Mouse (Mus musculus): ENCODE results near the gene Srpk2. TPM values are rescaled to one million over a fixed set of nuclear protein-coding genes. Genes with fewer than 3 reads are reported as not detected.
"Not testable (repeated sequence)": the region's sequence is repeated elsewhere in the genome, so short reads cannot be mapped to it uniquely, and the experiment has no call there.

The Srpk2 gene
- total and polyA plus RNA-seq, 2 experiments = 2.9 to 14.5 TPM

- Histone ChIP-seq H3K27me3 (ENCODE audit: control insufficient read depth, insufficient read depth, low read length) (no peaks in the 10 kb centered on the region), H3K27ac (replicated peaks; ENCODE audit: insufficient read depth, low read depth, low read length) (no peak overlapping the region), H3K36me3 (ENCODE audit: control insufficient read depth, insufficient read depth, low read length) (no peaks in the 10 kb centered on the region; the same call in none of the 2 replicates), H3K4me1 (ENCODE audit: control insufficient read depth, insufficient read depth, low read length) (no peaks in the 10 kb centered on the region), H3K9ac (ENCODE audit: low read depth, low read length) (no peak overlapping the region), H3K79me2 (ENCODE audit: control insufficient read depth, insufficient read depth, low read length) (no peaks in the 10 kb centered on the region), H3K4me3 (ENCODE audit: insufficient read depth, low read depth, low read length) (no peak overlapping the region)
- WGBS = 92% methylated on average over 8 of the region's 8 CpGs
- no peak for DNase-seq (ENCODE audit: extremely low read depth, low read depth, low spot score)
- no peak for TF ChIP-seq CTCF (IDR thresholded peaks at IDR 0.05; ENCODE audit: low read depth, low read length)
- TF ChIP-seq POLR2A (IDR thresholded peaks at IDR 0.05; ENCODE audit: extremely low read depth, insufficient read depth, low read length) = no peak
These were observed 29.3 kb upstream of the Srpk2 start for GRCm38 (mm10) chr5:23713401-23714335.

GRCm38 (mm10) chr5:23712130-23713001 lies 27.9 kb upstream of the Srpk2 start:
- no peaks in the 10 kb centered on the region; the same call in none of the 2 replicates for H3K36me3 ChIP-seq (ENCODE audit: control insufficient read depth, insufficient read depth, low read length)
- H3K27me3 ChIP-seq (ENCODE audit: control insufficient read depth, insufficient read depth, low read length) = no peaks in the 10 kb centered on the region
- peak; percentile 24; the same call in 1 of the 2 replicates for TF ChIP-seq CTCF (IDR thresholded peaks at IDR 0.05; ENCODE audit: low read depth, low read length)
- TF ChIP-seq POLR2A (IDR thresholded peaks at IDR 0.05; ENCODE audit: extremely low read depth, insufficient read depth, low read length) = no peak
- WGBS = 4% methylated on average over 60 of the region's 60 CpGs
- peak; percentile 7 for DNase-seq (ENCODE audit: extremely low read depth, low read depth, low spot score)
- no peaks in the 10 kb centered on the region for H3K79me2 ChIP-seq (ENCODE audit: control insufficient read depth, insufficient read depth, low read length)
- H3K4me3 ChIP-seq (ENCODE audit: insufficient read depth, low read depth, low read length) = peak overlapping the region; percentile 87
- peak overlapping the region; percentile 52 for H3K9ac ChIP-seq (ENCODE audit: low read depth, low read length)
- H3K4me1 ChIP-seq (ENCODE audit: control insufficient read depth, insufficient read depth, low read length) = no peaks in the 10 kb centered on the region
- no peak overlapping the region for H3K27ac ChIP-seq (replicated peaks; ENCODE audit: insufficient read depth, low read depth, low read length)

DNA sequence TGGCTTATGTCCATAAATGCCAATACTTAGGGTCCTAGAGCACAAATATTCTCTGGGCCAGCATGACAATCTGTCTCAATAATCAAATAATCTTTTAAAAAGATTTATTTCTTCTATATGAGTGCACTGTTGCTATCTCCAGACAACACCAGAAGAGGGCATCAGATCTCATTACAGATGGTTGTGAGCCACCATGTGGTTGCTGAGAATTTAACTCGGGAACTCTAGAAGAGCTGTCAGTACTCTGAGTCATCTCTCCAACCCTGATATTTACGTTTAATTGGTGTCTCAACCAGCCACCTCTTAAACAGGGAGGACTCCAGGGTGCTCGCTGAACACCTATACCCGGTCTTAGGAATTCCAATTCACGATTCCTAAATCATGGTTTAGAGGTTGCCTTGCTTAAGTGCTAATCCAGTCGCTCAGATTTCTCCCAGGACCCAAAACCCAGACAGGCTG lies 27.3 kb upstream of the Srpk2 start:
- peak overlapping the region; percentile 52; the same call in 1 of the 2 replicates for H3K9ac ChIP-seq (ENCODE audit: low read depth, low read length)
- DNase-seq (ENCODE audit: extremely low read depth, low read depth, low spot score) = peak; percentile 6
- H3K79me2 ChIP-seq (ENCODE audit: control insufficient read depth, insufficient read depth, low read length); H3K27ac ChIP-seq (replicated peaks; ENCODE audit: insufficient read depth, low read depth, low read length); H3K27me3 ChIP-seq (ENCODE audit: control insufficient read depth, insufficient read depth, low read length); H3K36me3 ChIP-seq (ENCODE audit: control insufficient read depth, insufficient read depth, low read length); H3K4me1 ChIP-seq (ENCODE audit: control insufficient read depth, insufficient read depth, low read length): not testable (repeated sequence)
- WGBS = 26% methylated on average over 6 of the region's 6 CpGs
- peak overlapping the region; percentile 87; the same call in 1 of the 2 replicates for H3K4me3 ChIP-seq (ENCODE audit: insufficient read depth, low read depth, low read length)

GRCm38 (mm10) chr5:23711244-23711643 lies 26.8 kb upstream of the Srpk2 start:
- no peak for DNase-seq (ENCODE audit: extremely low read depth, low read depth, low spot score)

DNA sequence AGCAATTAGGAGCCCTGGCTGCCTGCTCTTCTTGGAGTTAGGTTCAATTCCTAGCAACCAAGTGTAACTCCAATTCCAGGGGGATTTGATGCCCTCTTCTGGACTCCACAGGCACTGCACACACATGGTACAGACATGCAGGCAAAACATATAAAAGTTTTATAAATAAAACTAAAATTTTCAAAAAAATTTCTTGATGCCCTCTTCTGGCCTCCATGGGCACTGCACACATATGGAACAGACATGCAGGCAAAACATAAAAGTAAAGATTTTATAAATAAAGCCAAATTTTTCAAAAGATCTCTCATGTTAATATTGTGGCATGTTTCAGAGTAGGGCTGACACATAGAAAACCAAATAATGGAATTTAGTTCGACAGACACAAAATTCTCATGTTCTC lies 25.2 kb upstream of the Srpk2 start:
- no peak for TF ChIP-seq CTCF (IDR thresholded peaks at IDR 0.05; ENCODE audit: low read depth, low read length)
- no peak for TF ChIP-seq POLR2A (IDR thresholded peaks at IDR 0.05; ENCODE audit: extremely low read depth, insufficient read depth, low read length)
- H3K36me3 ChIP-seq (ENCODE audit: control insufficient read depth, insufficient read depth, low read length) = no peaks in the 10 kb centered on the region; the same call in none of the 2 replicates
- no peak for DNase-seq (ENCODE audit: extremely low read depth, low read depth, low spot score)
- H3K27me3 ChIP-seq (ENCODE audit: control insufficient read depth, insufficient read depth, low read length) = no peaks in the 10 kb centered on the region
- no peak overlapping the region for H3K9ac ChIP-seq (ENCODE audit: low read depth, low read length)
- H3K4me3 ChIP-seq (ENCODE audit: insufficient read depth, low read depth, low read length) = no peak overlapping the region
- no peak overlapping the region for H3K27ac ChIP-seq (replicated peaks; ENCODE audit: insufficient read depth, low read depth, low read length)
- 98% methylated on average over 1 of the region's 1 CpGs for WGBS
- no peaks in the 10 kb centered on the region for H3K79me2 ChIP-seq (ENCODE audit: control insufficient read depth, insufficient read depth, low read length)
- H3K4me1 ChIP-seq (ENCODE audit: control insufficient read depth, insufficient read depth, low read length) = no peaks in the 10 kb centered on the region

More at GRCm38 (mm10) chr5:23711244-23711643, 26.8 kb upstream of the Srpk2 start:
- H3K4me1 ChIP-seq (ENCODE audit: control insufficient read depth, insufficient read depth, low read length) = no peaks in the 10 kb centered on the region
- H3K36me3 ChIP-seq (ENCODE audit: control insufficient read depth, insufficient read depth, low read length) = no peaks in the 10 kb centered on the region; the same call in none of the 2 replicates
- H3K4me3 ChIP-seq (ENCODE audit: insufficient read depth, low read depth, low read length) = no peak overlapping the region
- TF ChIP-seq POLR2A (IDR thresholded peaks at IDR 0.05; ENCODE audit: extremely low read depth, insufficient read depth, low read length) (no peak), CTCF (IDR thresholded peaks at IDR 0.05; ENCODE audit: low read depth, low read length) (no peak)
- WGBS = 96% methylated on average over 4 of the region's 4 CpGs
- no peak overlapping the region for H3K27ac ChIP-seq (replicated peaks; ENCODE audit: insufficient read depth, low read depth, low read length)
- H3K79me2 ChIP-seq (ENCODE audit: control insufficient read depth, insufficient read depth, low read length) = no peaks in the 10 kb centered on the region
- H3K9ac ChIP-seq (ENCODE audit: low read depth, low read length) = no peak overlapping the region
- H3K27me3 ChIP-seq (ENCODE audit: control insufficient read depth, insufficient read depth, low read length) = no peaks in the 10 kb centered on the region

DNA sequence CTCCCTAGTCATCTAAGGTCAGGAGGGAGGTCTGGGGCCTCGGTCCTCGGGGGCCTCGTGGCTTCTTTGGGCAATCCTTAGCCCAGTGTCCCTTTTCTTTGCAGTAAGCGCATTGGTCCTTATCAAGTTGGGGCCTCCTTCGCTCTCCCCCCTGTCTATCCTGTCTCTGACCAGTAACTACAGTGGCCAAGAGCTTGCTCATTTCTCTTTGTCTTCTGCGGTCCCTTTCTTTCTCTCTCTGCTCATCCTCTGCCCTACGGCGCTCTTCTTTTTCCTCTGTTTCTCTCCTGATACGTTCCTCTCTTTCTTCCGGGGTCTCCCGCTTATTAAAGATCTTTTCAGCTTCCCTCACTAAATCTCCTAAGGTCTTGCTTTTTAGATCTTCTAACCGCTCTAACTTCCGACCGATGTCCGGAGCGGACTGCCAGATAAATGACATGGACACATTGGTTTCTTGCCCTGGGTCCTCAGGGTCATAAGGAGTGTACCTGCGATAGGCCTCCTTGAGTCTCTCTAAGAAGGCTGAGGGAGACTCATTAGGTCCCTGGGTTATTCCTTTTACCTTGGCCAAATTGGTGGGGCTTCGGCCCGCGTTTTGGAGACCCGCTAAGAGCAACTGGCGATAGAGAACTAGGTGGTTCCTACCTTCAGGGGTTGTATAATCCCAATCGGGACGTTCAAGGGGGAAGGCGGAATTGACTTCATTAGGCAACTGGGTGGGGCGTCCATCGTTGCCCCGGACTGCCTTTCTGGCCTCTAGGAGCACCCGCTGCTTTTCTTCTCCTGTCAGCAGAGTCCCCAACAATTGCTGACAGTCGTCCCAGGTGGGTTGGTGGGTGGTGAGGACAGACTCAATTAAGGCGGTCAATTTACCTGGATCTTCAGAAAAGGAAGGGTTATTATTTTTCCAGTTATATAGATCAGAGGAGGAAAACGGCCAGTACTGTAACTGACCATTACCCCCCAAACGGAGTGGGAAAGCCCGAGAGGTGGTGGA lies 22.5 kb upstream of the Srpk2 start:
- H3K4me3 ChIP-seq (ENCODE audit: insufficient read depth, low read depth, low read length); H3K79me2 ChIP-seq (ENCODE audit: control insufficient read depth, insufficient read depth, low read length); H3K4me1 ChIP-seq (ENCODE audit: control insufficient read depth, insufficient read depth, low read length); DNase-seq (ENCODE audit: extremely low read depth, low read depth, low spot score); H3K36me3 ChIP-seq (ENCODE audit: control insufficient read depth, insufficient read depth, low read length); H3K27me3 ChIP-seq (ENCODE audit: control insufficient read depth, insufficient read depth, low read length); H3K27ac ChIP-seq (replicated peaks; ENCODE audit: insufficient read depth, low read depth, low read length); H3K9ac ChIP-seq (ENCODE audit: low read depth, low read length): not testable (repeated sequence)
- 98% methylated on average over 33 of the region's 34 CpGs for WGBS

Data from liver, adult 2 months (tissue).